Mouse (Mus musculus): ENCODE measurements at regions not wholly inside any gene's neighbourhood (a gene's known extent, or its start where the extent isn't known, plus 50 kb on each side); places are given as distances from the start of the nearest gene placed in this dataset.

DNA sequence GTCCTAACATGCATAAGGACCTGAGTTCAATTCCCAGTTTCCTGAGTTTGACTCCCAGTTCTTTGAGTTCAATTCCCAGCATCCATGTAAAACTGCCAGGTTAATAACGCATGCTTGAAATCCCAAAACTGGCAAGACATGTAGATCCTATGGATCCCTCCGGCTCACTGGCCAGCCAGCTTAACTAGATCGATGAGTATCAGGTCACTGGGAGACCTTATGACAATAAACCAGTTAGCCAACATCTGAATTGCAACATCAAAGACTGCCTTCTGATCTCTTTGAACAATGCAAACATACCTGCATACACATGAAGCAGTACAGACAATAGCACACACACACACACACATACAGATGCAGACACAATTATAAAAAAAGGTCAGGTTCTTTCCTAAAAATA is 762.0 kb upstream of the Cited2 start:
- no peaks in the 10 kb centered on the region for H3K27me3 ChIP-seq (ENCODE audit: control insufficient read depth, insufficient read depth, low read length)
- no peak for ATAC-seq (replicated peaks; ENCODE audit: insufficient number of reproducible peaks, low FRiP score, low TSS enrichment)
- no peak overlapping the region for H3K27ac ChIP-seq (ENCODE audit: low read depth, low read length)
- no peak overlapping the region for H3K4me3 ChIP-seq (ENCODE audit: low read depth, low read length)
- no peaks in the 10 kb centered on the region for H3K36me3 ChIP-seq (ENCODE audit: control insufficient read depth, insufficient read depth, low read length)
- H3K4me1 ChIP-seq (ENCODE audit: control insufficient read depth, insufficient read depth, low read length) = no peaks in the 10 kb centered on the region
- H3K4me2 ChIP-seq = no peak overlapping the region
- 88% methylated on average over 3 of the region's 3 CpGs for WGBS (ENCODE audit: insufficient replicate concordance)
- H3K9ac ChIP-seq (ENCODE audit: low read depth, low read length) = no peak overlapping the region
- H3K9me3 ChIP-seq (replicated peaks; ENCODE audit: control insufficient read depth, low read length) = no peaks in the 10 kb centered on the region

DNA sequence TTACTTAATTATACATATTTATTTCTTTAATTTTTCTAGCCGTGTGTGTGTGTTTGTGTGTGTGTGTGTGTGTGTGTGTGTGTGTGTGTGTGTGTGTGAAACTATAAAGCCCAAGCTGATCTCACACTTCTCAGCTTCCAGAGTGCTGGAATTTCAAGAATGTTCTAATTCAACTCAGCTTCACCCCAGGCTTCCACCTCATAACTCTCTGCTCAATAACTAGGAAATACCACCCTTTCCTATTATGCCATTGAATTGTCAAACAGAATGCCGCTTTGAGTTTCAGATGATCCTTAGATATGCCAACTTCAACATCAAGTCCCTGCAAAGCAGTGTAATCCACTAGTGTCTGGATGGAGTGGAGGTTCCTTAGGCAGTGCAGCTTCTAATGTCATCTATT is 760.6 kb upstream of the Cited2 start:
- no peaks in the 10 kb centered on the region for H3K9me3 ChIP-seq (replicated peaks; ENCODE audit: control insufficient read depth, low read length)
- no peak for ATAC-seq (replicated peaks; ENCODE audit: insufficient number of reproducible peaks, low FRiP score, low TSS enrichment)
- H3K27me3 ChIP-seq (ENCODE audit: control insufficient read depth, insufficient read depth, low read length) = no peaks in the 10 kb centered on the region
- 63% methylated on average over 2 of the region's 2 CpGs for WGBS (ENCODE audit: insufficient replicate concordance)
- no peaks in the 10 kb centered on the region for H3K4me1 ChIP-seq (ENCODE audit: control insufficient read depth, insufficient read depth, low read length)
- H3K36me3 ChIP-seq (ENCODE audit: control insufficient read depth, insufficient read depth, low read length) = no peaks in the 10 kb centered on the region
- no peak overlapping the region for H3K4me3 ChIP-seq (ENCODE audit: low read depth, low read length)
- H3K9ac ChIP-seq (ENCODE audit: low read depth, low read length) = no peak overlapping the region
- no peak overlapping the region for H3K4me2 ChIP-seq
- no peak overlapping the region for H3K27ac ChIP-seq (ENCODE audit: low read depth, low read length)

- Histone ChIP-seq H3K9ac (ENCODE audit: low read depth, low read length) (no peak overlapping the region), H3K4me2 (no peak overlapping the region), H3K4me1 (ENCODE audit: control insufficient read depth, insufficient read depth, low read length) (no peaks in the 10 kb centered on the region), H3K27me3 (ENCODE audit: control insufficient read depth, insufficient read depth, low read length) (no peaks in the 10 kb centered on the region), H3K36me3 (ENCODE audit: control insufficient read depth, insufficient read depth, low read length) (no peaks in the 10 kb centered on the region), H3K9me3 (replicated peaks; ENCODE audit: control insufficient read depth, low read length) (no peaks in the 10 kb centered on the region), H3K4me3 (ENCODE audit: low read depth, low read length) (no peak overlapping the region), H3K27ac (ENCODE audit: low read depth, low read length) (no peak overlapping the region)
- WGBS (ENCODE audit: insufficient replicate concordance) = 76% methylated on average over 5 of the region's 5 CpGs
- no peak for ATAC-seq (replicated peaks; ENCODE audit: insufficient number of reproducible peaks, low FRiP score, low TSS enrichment)
These were observed 744.2 kb upstream of the Cited2 start for GRCm38 (mm10) chr10:16978770-16979169.

- 58% methylated on average over 1 of the region's 1 CpGs for WGBS (ENCODE audit: insufficient replicate concordance)
- Histone ChIP-seq H3K4me2 (no peak overlapping the region), H3K4me3 (ENCODE audit: low read depth, low read length) (no peak overlapping the region), H3K4me1 (ENCODE audit: control insufficient read depth, insufficient read depth, low read length) (peaks cover 6% of the 10 kb centered on the region; the same call in 1 of the 2 replicates), H3K27me3 (ENCODE audit: control insufficient read depth, insufficient read depth, low read length) (no peaks in the 10 kb centered on the region), H3K27ac (ENCODE audit: low read depth, low read length) (no peak overlapping the region), H3K9me3 (replicated peaks; ENCODE audit: control insufficient read depth, low read length) (no peaks in the 10 kb centered on the region), H3K9ac (ENCODE audit: low read depth, low read length) (no peak overlapping the region), H3K36me3 (ENCODE audit: control insufficient read depth, insufficient read depth, low read length) (no peaks in the 10 kb centered on the region)
- no peak for ATAC-seq (replicated peaks; ENCODE audit: insufficient number of reproducible peaks, low FRiP score, low TSS enrichment)
These were observed 732.8 kb upstream of the Cited2 start for GRCm38 (mm10) chr10:16990227-16990626.

DNA sequence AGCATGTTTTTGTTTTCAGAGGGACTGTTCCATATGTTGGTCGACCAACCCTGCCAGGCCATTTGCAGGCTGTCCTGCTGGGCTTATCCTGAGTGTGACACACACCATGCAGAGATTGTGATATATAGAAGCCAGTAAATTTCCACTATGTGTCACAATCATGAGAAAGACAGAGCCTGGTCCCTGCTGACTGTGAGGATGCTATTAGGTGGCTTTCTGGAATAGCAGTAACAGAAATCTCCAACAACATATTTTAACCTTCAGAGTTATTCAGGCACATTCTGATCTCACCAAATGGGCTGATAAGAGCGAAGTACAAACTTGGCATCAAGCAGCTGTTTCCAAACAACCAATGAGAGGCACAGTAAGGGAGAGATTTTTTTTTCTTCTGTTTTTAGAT is 729.2 kb upstream of the Cited2 start:
- Histone ChIP-seq H3K4me1 (ENCODE audit: control insufficient read depth, insufficient read depth, low read length) (peaks cover 6% of the 10 kb centered on the region; the same call in 1 of the 2 replicates), H3K4me2 (no peak overlapping the region), H3K27me3 (ENCODE audit: control insufficient read depth, insufficient read depth, low read length) (no peaks in the 10 kb centered on the region), H3K27ac (ENCODE audit: low read depth, low read length) (no peak overlapping the region), H3K36me3 (ENCODE audit: control insufficient read depth, insufficient read depth, low read length) (no peaks in the 10 kb centered on the region), H3K9ac (ENCODE audit: low read depth, low read length) (no peak overlapping the region), H3K9me3 (replicated peaks; ENCODE audit: control insufficient read depth, low read length) (no peaks in the 10 kb centered on the region), H3K4me3 (ENCODE audit: low read depth, low read length) (no peak overlapping the region)
- ATAC-seq (replicated peaks; ENCODE audit: insufficient number of reproducible peaks, low FRiP score, low TSS enrichment) = 0 out of 2 replicates have a peak, but pooled peaks have one; percentile 35
- WGBS (ENCODE audit: insufficient replicate concordance) = 10% methylated on average over 2 of the region's 2 CpGs

GRCm38 (mm10) chr10:16994526-16994925 is 728.5 kb upstream of the Cited2 start:
- Histone ChIP-seq H3K27me3 (ENCODE audit: control insufficient read depth, insufficient read depth, low read length) (no peaks in the 10 kb centered on the region), H3K4me2 (no peak overlapping the region), H3K4me1 (ENCODE audit: control insufficient read depth, insufficient read depth, low read length) (peaks cover 6% of the 10 kb centered on the region; the same call in 1 of the 2 replicates), H3K27ac (ENCODE audit: low read depth, low read length) (no peak overlapping the region), H3K4me3 (ENCODE audit: low read depth, low read length) (no peak overlapping the region), H3K9me3 (replicated peaks; ENCODE audit: control insufficient read depth, low read length) (no peaks in the 10 kb centered on the region), H3K36me3 (ENCODE audit: control insufficient read depth, insufficient read depth, low read length) (no peaks in the 10 kb centered on the region), H3K9ac (ENCODE audit: low read depth, low read length) (no peak overlapping the region)
- 59% methylated on average over 6 of the region's 6 CpGs for WGBS (ENCODE audit: insufficient replicate concordance)
- no peak for ATAC-seq (replicated peaks; ENCODE audit: insufficient number of reproducible peaks, low FRiP score, low TSS enrichment)

- H3K27ac ChIP-seq (ENCODE audit: low read depth, low read length) = no peak overlapping the region
- no peak overlapping the region for H3K9ac ChIP-seq (ENCODE audit: low read depth, low read length)
- H3K9me3 ChIP-seq (replicated peaks; ENCODE audit: control insufficient read depth, low read length) = no peaks in the 10 kb centered on the region
- no peaks in the 10 kb centered on the region for H3K27me3 ChIP-seq (ENCODE audit: control insufficient read depth, insufficient read depth, low read length)
- no peak overlapping the region for H3K4me3 ChIP-seq (ENCODE audit: low read depth, low read length)
- no peak for ATAC-seq (replicated peaks; ENCODE audit: insufficient number of reproducible peaks, low FRiP score, low TSS enrichment)
- no peaks in the 10 kb centered on the region for H3K36me3 ChIP-seq (ENCODE audit: control insufficient read depth, insufficient read depth, low read length)
- H3K4me2 ChIP-seq = no peak overlapping the region
- whole genome bisulfite sequencing (ENCODE audit: insufficient replicate concordance) = 74% methylated on average over 1 of the region's 1 CpGs
- peaks cover 6% of the 10 kb centered on the region; the same call in 1 of the 2 replicates for H3K4me1 ChIP-seq (ENCODE audit: control insufficient read depth, insufficient read depth, low read length)
These were observed 728.0 kb upstream of the Cited2 start for GRCm38 (mm10) chr10:16995010-16995409.

- H3K36me3 ChIP-seq (ENCODE audit: control insufficient read depth, insufficient read depth, low read length) = no peaks in the 10 kb centered on the region
- no peaks in the 10 kb centered on the region for H3K27me3 ChIP-seq (ENCODE audit: control insufficient read depth, insufficient read depth, low read length)
- H3K4me3 ChIP-seq (ENCODE audit: low read depth, low read length) = no peak overlapping the region
- H3K4me2 ChIP-seq = no peak overlapping the region
- no peak overlapping the region for H3K27ac ChIP-seq (ENCODE audit: low read depth, low read length)
- WGBS (ENCODE audit: insufficient replicate concordance) = 75% methylated on average over 6 of the region's 6 CpGs
- H3K9me3 ChIP-seq (replicated peaks; ENCODE audit: control insufficient read depth, low read length) = no peaks in the 10 kb centered on the region
- H3K4me1 ChIP-seq (ENCODE audit: control insufficient read depth, insufficient read depth, low read length) = peaks cover 6% of the 10 kb centered on the region; the same call in 1 of the 2 replicates
- no peak for ATAC-seq (replicated peaks; ENCODE audit: insufficient number of reproducible peaks, low FRiP score, low TSS enrichment)
- no peak overlapping the region for H3K9ac ChIP-seq (ENCODE audit: low read depth, low read length)
These were observed 726.1 kb upstream of the Cited2 start for GRCm38 (mm10) chr10:16996820-16997466.

GRCm38 (mm10) chr10:17001320-17001719 is 721.7 kb upstream of the Cited2 start:
- 78% methylated on average over 8 of the region's 8 CpGs for WGBS (ENCODE audit: insufficient replicate concordance)
- Histone ChIP-seq H3K4me3 (ENCODE audit: low read depth, low read length) (no peak overlapping the region), H3K9ac (ENCODE audit: low read depth, low read length) (no peak overlapping the region), H3K4me2 (no peak overlapping the region), H3K9me3 (replicated peaks; ENCODE audit: control insufficient read depth, low read length) (no peaks in the 10 kb centered on the region), H3K36me3 (ENCODE audit: control insufficient read depth, insufficient read depth, low read length) (no peaks in the 10 kb centered on the region), H3K4me1 (ENCODE audit: control insufficient read depth, insufficient read depth, low read length) (no peaks in the 10 kb centered on the region), H3K27me3 (ENCODE audit: control insufficient read depth, insufficient read depth, low read length) (no peaks in the 10 kb centered on the region), H3K27ac (ENCODE audit: low read depth, low read length) (no peak overlapping the region)
- ATAC-seq (replicated peaks; ENCODE audit: insufficient number of reproducible peaks, low FRiP score, low TSS enrichment) = no peak
